Mouse (Mus musculus) yolk sac, embryonic 10.5 days (tissue): ENCODE results near the gene Cacnb1.

Source experiments
- DNase-seq: peaks from one replicate; pipeline ENCODE4 v3.0.0-alpha.2; 2017; ENCODE audit warnings: low spot score

The Cacnb1 gene

DNA sequence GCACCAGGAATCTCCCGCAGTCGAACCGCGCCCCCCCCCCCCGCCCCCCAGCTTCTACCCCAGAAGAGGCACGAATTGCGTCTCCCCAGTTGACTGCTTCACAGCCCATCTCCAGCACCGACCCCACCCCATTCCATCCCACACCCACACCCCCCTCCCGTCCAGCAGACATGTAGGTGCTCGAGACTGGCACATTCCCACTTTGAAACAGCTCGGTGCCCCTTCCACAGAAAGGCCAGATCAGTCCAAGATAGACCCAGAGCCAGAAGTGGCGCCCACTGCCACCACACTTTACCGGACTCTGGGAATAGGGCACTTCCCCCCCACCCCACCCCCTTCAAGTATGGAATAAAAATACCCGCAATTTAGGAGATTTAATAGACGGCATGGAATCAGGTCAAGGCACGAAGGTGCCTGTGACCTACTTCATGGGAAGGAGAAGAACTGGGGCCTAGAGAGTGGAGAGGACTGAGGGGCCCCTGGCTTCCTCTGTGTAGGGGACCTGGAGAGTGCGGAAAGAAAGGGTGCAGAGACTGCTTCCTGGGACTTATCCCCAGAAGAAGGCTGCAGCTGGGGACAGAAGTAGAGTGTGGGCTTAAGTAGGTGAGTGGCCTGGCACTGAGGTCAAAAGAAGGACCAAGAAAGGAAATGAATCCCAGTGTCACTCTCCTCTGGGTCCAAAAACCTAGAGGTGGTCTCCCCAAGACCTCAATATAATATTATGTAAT is 35.9 kb downstream of the Cacnb1 start:
- no peak for DNase-seq

DNA sequence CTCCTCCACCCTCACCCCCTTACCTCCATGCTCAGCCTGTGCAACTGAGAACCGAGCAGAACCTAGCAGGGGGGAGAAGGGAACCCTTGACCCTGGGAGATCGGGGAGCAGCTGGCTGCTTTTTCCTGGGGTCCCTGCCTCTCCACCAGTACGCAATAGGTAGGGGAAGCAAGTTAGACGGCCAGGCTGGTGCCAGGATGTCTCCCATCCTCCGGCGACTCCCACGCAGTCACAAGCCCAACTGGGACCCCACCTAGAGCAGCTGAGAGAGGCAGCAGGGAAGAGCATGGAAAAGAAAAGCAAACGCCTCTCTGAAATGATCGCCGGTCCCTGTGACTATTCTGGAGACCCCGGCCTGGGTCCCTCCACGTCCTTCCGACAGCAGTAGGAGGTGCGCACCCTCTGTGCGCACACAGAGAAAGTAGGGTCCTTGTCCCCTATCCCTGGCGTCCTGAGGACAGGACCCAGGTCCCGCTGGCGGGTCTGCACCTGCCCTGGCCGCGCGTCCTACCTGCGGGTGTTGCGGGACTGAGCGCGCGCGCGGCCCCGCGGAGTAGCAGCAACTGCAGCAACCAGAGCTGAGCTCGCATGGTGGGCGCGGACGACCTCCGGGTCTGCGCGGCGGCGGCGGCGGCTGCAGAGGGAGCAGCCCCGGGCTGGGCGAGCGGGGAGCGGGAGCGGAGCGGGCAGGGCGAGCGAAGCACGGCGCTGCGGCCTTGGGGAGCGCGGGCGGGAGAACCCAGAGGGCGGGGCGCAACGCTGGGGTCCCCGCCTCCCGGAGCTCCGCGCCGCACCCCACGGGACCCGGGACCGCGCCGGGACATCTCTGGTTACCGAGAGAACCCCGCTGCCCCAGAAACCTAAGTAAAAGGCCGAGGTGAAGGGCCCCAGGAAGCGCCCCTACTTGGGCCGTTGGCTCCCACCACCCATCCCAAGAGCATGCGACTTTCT is 36.8 kb downstream of the Cacnb1 start, which contains the start of gene Plxdc1:
Gene Plxdc1 (minus strand): TSS at position 718 of the 951 bp plus-strand sequence.
- DNase-seq: no peak

DNA sequence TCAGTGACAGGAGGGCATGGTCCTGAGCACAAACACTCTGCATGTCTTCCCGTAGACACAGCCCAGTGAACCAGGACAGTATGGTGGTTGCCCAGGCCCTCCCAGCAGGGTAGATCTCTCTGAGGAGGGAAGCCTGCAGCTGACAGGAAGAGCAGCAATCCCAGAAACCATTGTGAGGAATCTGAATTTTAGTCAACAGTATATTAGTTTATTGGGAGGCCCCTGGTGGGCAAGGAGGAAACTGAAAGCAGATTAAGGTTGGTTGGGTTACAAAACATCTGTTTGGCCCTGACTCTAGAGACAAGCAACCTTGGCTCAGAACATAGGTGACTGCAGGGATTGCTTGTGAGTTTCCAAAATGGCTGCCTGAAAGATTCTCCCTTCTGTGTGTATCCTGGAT is 38.9 kb downstream of the Cacnb1 start:
- no peak for DNase-seq

DNA sequence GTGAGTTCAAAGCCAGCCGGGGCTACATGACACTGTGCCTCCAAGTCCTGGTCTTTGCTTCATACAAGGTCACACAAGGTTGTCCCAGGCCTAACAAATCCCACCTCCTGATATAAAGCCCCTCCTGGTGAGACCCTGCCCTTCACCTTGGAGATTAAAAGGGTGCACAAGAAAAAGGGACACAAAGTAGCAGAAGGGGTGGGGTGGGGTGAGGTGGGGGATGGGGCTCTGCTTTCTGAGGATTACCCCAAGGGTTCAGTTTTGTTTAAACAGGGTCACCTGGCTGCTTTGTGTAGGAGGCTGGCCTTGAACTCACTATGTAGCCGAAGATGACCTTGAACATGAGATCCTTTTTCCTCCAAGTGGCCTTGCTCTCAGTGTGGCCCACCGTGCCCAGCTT is 39.3 kb downstream of the Cacnb1 start:
- DNase-seq: no peak

DNA sequence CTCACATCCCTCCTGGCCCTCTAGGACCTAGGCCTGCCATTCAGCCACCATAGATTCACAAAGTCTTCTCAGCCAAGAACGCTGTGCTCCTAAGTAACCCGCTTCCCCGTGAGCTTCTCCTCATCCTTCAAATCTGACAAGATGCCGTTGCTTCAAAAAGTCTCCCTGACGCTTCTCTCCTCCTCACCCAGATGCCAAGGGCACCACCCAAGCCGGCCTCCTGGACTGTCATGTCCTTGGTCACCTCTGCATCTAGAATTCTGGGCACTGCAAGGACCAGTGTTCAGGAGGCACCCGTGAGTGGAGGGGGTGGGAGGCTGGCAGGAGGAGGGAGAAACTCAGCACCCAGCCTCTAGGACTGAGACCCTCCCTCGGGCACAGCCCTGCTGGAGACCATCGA is 40.1 kb downstream of the Cacnb1 start:
- DNase-seq: no peak

DNA sequence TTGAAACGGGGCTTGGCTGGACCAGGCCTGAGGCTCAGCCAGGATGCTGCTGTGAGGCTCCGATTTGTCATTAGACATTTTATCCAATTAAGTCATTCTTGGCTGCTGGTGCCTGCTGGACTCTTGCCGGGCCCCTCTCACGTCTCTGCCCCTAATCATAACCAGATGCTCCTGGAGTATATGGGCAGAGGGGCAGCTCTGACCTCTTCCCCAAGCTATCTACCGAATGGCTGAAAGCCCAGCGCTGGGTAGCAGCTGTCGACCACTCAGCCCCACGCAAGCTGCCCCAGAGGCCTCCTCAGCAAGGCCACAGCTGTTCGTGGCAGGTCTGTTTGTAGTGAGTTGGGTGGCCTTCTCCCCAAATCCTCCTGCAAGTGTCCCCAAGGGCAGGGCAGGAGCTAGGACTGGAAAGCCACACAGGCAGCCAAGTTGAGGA is 42.3 kb downstream of the Cacnb1 start:
- no peak for DNase-seq

DNA sequence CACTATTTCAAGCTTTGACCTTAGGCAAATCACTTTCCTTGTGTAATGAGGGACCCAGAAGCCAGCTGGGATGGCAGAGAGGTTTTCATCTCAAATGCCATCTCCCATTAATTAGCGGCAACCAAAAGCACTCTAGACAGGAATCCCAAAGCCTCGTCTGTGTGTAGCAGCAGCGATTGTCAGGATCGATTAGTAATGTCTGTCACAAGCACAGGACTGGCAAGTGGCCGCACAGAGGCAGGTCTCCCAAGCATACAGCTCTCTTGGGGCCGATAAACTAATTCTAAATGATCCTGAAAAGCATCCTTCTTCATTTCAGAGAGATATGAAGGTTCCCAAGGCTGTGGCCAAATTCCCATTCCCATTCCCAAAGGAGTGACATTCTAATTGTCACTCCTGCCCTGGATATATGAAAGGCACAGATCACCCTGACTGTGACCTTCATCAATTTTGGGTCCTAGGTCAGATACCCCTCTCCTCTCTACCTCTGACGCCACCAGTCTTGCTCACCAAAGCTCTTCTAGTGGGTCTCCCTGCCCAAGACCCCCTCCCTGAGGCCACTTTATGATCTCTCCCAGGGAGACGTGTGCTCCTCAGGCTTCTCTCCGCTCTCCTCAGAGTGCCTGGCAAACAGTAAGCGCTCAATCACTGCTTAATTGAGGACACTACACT is 42.9 kb downstream of the Cacnb1 start:
- DNase-seq: no peak

DNA sequence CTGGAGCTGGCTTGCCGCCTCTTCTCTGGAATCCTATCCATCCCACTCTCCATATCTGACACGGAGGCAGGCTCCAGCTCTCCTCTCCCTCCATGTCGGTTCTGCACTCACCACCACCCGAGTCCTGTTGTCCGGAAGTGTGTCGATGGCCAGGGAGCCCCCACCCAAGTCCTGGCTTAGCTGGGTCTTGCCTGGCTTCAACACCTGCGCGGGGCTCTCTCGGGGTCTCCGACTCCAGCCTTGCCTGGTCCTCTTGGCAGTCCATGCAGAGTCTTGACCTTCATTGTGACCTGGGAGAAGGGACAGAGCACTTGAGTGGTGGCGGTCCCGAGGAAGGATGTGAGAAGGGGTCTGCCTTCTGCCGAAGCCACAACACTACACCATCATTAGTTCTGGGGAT is 44.4 kb downstream of the Cacnb1 start:
- no peak for DNase-seq

DNA sequence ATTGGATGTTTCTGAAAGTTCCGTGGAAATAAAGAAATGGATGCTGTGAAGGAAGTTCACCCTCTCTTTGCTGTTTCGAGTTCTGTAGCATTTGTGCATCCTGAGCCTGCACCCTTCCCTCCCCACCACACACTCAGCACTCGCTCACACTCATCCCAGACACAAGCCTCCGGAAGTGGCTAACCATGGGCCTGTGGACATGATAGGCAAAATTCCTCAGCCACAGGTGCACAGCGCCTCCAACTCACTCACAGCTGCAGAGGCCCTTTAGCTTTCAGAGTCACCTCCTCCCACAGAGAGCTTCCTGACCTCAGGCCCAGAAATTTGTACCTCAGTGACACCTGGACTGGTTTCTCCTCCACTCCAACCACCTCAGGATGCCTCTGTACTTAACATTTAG is 45.0 kb downstream of the Cacnb1 start:
- no peak for DNase-seq

DNA sequence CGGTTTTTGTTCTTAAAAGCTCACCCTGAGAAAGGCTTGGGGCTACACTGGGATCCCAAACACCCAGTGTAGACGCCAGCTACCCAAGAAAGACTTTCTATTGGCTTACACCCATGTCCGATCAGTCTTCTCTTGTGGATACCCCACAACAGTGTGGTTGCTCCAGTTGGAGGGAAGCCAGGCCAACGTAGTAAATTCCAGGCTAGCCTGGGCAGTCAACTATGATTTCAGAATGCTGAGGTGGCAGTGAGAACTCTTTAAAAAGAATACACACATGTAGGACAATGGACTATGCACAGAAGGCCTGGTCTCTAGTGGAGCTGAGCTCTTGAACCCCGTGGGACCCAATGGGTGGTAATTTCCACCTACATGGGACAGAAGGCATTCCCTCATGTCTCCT is 48.1 kb downstream of the Cacnb1 start:
- DNase-seq: no peak

DNA sequence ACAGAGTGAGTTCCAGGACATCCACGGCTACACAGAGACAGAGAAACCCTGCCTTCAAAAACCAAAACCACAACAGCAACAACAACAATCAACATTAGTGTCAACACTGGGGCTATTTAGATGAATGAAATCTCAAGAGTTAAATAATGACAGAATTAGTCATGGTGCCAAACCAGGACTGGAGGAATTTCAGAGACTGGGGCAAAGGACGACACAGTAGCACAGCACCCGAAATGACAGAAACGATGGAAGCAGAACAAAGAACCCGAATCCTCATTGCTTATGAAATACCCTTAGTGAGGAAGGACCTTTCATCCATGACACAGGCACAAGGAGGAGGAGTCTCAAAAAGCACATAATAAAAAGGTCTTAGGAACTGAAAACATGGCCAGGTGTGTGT is 48.7 kb downstream of the Cacnb1 start:
- DNase-seq: no peak

DNA sequence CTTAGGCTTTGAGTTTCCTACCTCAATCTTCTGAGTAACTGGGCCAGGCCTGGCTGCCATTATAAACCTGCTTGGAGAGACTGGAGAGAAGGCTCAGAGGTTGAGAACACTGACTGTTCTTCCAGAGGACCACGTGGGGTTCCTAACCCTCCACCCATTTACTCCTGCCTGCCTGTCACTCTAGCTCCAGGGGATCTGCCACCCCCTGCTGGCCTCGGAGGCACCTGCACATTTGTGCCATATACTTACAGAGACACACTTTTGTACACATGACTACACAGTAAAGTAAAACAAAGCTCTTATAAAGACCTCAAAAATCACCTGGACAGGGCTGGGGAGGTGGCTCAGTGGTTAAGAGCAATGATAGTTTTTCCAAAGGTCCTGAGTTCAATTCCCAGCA is 50.4 kb downstream of the Cacnb1 start:
- no peak for DNase-seq

DNA sequence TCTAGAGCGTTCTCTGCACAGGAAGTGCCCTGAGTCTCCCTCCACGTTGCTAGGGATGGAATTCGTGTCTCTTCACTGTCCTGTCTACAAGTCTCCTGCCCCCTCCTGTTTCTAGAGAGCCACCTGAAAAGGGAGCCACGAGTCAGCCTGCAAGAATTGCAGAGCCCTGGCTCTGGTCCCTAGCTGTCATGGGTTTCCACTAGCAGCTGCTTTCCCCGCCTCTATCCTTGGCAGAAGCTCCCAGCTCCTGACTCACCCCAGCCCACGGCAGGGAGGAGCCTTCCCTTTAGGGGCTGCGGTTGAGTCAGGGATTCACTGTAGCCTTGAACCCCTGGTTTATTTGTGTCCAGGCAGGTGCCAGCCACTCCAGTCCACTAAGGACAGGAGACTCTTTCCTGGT is 51.6 kb downstream of the Cacnb1 start:
- no peak for DNase-seq

DNA sequence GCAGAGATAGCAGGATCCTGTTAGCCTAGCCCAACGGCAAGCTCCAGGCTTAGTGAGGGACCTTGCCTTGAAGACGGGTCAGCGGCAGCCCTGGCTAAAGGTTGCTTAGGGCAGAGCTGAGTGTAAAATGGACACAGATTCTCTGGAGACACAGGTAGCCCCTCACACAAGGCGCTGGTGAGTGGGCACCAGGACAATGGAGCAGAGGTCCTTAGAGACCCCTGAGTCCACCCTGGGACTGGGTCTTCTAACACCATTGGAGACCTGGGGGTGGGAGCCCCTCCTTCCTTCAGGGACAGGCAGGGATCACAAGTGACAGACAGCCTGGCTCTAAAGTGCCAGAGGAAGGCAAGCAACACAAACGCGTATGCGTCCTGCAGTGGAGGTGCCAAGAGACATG is 52.1 kb downstream of the Cacnb1 start:
- no peak for DNase-seq

DNA sequence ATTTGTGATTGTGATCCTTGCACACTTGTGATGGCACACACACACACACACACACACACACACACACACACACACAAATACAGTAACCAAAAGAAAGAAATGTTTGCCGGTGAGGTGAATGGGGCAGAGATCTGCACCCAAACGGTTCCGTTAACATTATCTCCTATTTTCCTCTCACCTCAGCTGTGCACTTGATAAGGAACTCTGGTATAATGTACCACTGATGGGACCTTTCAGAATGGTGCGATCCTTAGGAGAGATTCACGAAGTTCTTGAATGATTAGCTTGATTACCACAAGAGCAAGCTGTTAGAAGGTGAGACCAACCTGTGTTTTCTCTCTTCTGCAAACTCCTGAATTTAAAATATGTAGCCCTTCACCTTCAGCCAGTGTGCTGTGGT is 54.4 kb downstream of the Cacnb1 start:
- no peak for DNase-seq

DNA sequence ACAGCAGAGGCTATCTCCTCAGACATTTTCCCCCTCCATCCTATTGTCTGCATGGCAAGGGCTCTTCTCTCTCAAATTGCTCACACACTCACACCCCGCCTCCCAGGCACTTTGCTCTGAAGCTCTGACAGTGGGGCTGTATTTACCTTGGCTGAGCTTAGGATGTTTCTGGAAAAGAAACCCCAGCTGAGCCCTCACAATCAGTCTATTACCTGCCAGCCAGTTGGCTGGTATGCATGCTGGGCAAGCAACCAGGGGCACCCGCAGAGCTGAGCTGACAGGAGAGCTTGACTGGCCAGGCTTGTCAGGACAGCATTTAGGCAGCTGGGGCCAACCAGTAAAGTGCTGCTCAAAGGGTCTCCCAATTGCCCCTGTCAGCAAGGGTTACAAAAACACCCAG is 55.7 kb downstream of the Cacnb1 start:
- DNase-seq: no peak

DNA sequence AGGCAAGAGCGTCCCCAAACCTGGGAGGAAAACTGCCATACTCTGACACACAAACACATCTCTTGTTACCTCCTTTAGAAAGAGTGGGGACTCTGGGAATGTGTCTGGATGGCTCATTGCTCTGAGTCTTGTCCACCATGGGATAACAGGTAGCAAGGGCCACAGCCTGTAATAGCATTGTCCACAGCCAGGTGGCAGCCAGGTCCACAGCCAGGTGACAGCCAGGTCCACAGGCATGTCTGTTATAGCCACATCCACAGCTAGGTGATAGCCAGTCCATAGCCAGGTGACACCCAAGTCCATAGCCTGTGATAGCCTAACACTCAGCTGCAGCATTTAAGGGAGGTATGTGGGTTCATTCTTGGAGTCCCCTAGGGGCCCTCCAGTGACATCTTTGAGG is 61.9 kb downstream of the Cacnb1 start:
- no peak for DNase-seq

DNA sequence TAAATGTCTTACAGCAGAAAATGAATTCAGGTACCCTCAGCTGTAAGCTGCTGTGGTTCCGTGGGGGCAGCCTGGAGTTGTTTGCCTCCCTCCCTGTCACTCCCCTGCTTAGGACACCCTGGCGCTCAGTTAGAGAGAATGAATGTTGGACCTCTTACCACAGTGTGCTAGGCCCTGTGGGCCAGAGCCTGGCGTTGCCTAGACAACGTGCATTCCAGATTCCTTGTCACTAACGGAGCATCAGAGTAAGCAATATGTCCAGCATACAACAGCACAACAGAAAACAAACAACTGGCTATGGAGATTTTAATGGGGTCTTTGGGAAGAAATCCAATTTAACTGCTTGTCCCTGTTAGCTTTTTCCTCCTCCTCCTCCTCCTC is 63.5 kb downstream of the Cacnb1 start:
- DNase-seq: no peak

DNA sequence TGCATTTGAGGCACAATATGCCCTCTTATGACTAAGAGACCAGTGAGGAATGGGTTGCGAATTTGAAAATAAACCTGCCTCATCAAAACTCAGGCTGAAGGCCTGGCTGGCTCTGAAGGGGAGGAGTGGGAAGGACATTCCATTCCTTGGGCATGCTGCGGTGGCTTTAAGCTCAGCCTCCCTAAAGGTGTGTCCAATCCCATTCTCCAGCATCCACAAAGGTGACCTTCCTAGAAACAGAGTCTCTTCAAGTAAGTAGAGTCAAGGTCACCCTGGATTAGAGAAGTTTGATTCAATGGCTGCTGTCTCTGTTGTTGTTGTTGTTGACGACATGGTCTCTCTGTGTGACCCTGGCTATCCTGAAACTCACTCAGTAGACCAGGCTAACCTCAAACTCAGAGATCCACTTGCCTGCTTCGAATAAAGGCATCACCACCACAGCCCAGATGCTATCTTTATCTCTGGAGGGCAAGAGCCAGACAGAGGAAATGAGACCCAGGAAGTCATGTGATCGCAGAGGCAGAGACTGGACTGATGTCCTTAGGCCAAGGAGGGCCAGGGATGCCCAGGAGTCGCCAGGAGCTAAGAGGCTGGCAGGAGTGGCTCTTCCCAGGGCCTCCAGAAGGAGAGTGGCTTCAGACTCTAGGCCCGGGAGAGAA is 64.1 kb downstream of the Cacnb1 start:
- DNase-seq: no peak

DNA sequence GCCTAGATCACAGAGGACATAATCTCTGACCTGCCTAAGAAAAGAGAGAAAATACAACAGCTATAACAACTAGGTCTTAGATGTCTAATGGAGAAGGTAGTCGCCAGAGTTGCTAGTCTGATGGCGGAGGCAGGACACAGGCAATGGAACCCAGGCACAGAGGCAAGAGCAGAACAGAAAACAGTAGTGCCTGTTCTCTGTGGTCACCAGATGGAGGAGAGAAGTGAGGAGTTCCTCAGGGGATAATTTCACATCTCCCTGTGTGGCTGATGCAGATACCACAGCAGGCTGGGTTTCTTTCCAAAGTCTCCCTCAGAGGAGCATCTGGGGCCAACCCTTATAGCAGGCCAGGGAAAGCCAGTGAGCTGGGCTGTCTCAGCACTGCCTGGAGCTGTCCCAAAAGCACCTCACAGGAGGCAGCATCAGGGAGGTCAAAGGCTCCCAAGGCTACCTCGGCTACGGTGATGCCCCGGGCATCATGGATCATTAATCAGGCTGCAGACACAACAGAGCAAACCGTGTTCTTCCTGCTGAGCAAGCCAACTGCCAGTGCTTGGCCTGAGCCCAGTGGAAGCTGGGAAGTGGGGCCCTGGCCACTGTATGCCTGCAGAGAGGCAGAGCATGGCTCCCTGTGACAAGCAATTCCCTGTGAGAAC is 65.8 kb downstream of the Cacnb1 start:
- DNase-seq: no peak

DNA sequence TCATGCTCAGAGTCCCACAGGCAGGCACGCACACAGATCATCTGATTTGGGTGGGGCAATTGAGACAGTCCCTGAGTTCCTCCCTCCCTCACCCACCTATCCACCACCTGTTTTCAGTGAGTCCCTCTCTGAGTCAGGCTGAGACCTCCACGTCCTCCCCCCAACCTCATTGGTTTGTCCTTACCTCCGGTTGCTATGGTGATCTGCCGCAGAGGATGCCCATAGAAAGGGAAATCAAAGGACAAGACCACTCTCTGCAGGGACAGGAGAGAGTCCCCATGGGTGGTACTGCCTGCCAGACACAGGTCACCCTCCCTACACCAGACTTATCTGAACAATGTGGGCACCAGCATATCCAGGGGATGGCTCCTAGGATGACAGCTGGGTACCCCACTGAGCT is 66.9 kb downstream of the Cacnb1 start:
- no peak for DNase-seq
